Mouse (Mus musculus) mature B cell (primary cell): ENCODE measurements around the gene Cela1.

Experiments used
- in situ Hi-C: fragments of 300-500 bp; cut with MboI; formaldehyde crosslinking; loops from 2 replicates; pipeline ENCODE4 v1.14.3; 2019

Cela1 gene

DNA sequence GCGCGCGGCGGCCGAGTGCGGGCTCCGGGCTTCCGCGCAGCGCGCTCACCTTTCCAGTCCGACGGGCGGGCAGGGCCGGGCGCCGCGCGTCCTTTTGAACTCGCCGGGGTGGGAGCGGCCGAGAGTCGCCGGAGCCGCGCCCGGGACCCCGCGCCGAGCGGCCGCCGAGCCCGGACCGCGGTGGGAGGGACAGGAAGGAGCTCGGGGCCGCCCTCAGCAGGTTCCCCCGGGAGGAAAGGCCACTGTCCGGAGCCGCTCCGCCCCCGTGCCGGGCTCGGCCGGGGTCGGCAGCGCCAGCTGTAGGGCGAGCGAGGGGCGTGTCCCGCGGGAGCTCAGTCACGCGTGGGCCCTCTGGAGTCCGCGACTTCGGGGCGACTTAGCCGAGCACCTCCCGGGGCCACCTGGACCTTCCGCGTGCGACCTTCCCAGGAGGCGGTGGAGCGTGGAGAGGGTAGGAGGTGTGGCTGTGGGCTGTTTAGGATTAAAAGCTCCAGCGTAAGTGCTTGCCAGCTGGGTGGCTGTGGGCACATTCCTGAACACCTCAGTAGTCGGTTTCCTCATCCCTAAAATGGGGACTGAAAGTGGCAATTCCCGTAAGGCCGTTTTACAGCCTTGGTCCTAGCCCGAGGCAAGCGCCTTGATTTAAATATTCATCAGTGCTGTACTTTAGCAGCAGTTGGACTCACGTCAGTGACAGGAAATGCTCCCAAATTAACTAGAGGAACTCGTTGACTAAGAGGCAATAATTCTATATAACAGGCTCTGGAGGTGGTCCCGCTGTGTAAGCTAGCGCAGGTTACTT is 50.8 kb downstream of the Cela1 start, which contains the start of gene Smagp:
Smagp (minus strand) TSS at position 241 of the 802 bp plus-strand sequence.
- in situ Hi-C loops = no loop called here

DNA sequence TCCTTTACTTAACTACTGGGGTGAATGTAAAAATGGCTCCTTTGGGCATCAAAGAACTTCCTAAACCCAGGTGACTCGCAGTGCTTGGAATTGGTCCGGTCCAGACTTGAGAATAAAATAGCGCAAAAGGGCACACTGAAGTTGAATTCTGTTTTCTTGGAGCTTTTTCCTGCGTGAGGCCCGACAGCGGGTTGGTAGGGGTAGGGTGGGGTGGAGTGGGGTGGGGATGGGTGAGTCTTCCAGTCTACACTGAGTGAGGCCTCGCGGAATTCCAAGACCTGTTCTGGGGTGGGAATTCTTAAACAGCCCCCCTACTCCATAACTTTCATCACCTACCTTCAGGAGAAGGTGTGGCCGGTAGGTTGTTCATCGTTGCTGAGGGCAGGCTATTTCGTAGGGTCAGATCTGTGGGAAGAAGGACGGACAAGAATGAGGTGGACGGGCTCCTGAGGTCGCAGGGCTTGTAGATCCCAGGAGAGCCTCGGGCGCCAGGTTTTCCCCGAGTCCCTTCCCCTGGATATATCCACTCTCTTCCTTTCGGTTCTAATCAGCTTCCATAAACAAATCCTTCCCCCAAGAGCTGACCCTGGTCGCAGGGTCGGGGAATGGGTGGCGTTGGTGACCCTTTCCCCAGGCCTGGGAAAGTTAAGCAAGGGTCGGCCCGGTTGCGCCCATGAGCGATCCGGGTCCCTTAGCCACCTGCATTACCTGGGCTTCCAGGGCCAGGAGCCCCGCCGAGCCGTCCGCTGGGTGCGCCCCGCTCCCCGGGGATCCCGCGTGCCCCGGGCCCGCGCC is 51.7 kb downstream of the Cela1 start:
- in situ Hi-C loops = no loop called here

DNA sequence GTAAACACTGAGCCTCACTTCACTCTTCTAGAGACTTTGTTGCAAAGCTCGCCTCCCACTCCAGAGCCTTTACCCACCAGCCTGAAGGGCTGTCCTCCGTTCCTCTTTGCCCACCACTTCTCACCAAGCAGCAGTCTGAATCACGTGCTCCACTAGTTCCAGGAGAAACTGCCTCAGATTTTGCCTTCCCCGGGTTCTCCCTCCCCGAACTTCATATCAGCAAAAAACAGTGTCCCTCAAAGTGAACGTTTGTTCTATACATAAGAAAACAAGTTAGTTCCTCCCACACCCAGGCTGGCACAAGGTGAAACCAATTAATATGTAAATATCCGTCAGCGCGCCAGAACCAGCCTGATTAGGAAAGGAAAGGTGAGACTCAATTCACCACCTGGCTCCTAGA is 52.5 kb downstream of the Cela1 start:
- in situ Hi-C loops = no loop called here

DNA sequence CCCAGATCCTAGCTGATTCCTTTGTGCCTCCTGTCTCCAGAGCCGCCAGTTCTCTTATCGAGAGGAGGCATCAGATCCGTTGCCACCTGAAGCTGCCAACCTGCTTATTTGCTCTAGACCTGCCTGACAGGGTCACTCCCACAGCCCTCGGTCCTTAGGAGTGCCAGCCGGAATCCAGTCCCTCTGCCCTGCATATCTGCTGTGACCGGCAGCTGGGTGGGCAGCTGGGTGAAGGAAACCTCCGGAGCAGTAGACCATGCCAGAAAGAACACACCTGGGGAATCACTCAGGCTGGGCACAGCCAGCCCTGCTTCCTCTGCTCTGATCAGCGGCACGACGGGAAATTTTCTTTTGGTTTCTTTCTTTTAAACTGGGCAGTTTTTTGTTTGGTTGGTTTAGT is 54.4 kb downstream of the Cela1 start:
- in situ Hi-C loops = no loop called here

DNA sequence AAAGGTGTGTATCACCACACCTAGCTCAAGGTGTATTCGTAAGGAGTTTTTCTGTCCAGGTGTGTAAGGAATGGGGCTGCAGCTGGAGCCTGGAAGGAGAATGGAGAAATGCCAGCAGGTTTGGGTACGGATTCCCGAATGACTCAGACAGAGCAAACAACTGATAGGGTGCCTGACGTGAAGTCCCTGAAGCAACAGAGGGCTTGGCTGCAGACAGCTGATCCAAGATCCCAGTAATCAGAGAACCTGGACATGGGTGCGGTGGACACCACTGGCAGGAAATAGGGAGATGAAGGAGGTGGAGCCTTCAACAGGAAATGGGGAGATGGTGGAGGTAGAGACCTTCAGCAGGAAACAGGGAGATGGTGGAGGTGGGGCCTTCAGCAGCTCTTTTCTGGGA is 55.4 kb downstream of the Cela1 start:
- in situ Hi-C loops = no loop called here

DNA sequence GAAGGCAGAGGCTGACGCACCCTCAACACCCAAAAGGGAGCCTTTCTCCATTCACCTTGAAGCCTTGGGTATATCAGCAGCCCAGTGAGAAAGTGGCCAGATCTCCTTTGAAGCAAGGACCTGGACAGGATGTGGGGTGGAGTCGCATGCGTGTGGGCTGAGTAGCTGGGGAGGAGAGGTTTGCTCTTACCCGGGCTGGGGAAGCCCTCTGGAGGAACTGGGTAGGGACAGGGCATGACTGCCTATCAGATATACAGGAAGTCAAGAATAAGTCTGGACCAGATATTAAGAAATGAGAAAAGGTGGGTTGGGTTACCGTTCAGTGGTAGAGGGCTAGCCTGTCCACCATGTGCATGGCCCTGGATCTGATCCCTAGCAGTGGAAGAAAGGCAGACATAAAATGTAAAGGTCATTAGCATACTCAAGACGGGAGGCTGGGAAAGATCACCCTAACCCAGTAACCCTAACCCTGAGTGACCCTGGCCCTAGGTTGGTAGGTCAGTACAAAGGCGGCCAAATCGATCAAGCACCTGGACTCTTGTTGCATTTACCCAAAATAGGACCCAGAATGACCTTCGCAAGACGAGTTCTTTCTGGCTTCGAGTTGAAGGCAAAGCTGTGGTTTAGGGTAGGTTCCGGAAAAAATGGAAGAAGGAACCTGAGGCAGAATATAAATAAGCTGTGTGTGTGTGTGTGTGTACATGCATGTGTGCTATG is 56.1 kb downstream of the Cela1 start:
- in situ Hi-C loops = no loop called here

DNA sequence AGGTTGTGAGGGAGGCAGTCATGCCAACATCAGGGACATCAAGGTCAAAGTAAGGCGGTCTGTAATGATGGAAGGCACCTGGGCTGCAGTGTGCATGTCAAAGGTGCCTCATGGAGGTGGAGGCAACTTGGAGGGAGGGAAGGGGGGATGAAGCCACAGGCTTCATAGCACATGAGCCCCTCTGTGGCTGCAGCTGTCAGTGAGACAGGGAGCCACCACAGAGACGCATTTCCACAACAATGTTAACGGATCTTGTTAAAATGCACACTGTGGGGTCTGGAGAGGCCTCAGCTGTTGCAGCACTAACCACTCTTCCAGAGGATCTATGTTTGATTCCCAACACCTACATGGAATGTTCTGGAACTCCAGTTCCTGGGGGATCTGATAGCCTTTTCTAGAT is 57.6 kb downstream of the Cela1 start:
- in situ Hi-C loops = no loop called here

DNA sequence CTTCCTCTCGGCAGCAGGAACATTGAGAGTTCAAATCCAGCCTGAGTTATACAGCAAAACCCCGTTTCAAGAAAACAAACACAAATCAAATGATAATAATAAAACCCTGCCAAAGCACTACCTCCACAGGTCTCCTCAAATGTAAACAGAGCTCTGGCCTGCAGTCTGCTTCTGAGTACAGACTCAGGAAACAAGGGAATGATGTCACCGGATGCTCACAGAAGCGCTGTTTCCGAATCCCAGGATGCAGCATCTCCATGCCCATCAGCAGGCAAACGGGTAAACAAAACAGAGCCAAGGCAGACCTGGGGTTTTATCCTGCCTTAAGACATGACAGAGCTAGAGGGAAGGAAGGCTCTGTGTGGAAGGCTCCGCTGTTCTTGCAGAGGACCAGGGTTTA is 58.9 kb downstream of the Cela1 start:
- in situ Hi-C loops = no loop called here

DNA sequence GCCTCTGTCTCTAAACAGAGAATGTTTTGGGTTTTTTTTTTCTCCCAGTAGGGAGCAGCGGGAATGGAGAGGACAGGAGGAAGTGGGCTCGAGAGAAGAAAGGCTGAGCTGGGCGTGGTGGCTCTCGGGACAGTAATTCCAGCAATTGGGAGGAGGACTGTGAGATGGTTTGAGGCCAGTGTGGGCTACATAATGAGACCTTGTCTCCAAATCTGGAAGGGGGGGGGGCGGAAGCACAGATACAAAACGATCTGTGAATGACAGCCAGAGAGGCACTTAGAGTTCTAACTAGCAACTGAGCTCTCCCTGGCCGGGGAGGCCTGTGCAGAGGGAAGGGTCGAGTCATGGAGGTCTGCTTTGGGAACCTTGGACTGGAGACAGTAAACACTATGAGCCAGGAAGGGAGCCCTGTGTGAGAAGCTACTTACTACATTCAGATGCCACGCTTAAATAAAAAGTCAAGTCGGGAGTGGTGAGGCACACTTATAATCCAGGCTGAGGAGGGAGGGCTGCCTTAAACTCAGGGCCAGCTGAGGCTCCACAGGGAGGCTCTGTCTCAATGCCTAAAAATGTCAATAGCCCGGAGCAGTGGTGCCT is 59.8 kb downstream of the Cela1 start:
- in situ Hi-C loops = no loop called here

DNA sequence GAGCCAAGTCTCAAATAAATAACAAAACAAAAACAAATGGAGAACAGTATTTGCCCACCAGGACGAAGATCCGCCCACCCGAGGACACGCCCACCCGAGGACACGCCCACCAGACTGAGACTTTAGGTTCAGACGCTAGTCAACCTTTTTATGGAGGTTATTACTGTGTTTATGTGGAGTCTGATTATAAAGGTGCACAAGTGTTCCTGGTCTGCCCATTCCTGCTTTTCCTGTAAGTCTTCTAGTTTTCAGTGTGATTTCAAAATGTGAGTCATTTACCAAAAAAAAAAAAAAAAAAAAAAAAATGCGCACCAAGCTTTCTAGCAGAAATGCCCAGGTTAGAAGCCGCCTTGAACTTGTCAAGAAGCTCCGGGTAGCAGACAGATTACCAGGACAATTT is 60.4 kb downstream of the Cela1 start:
- in situ Hi-C loops = no loop called here

DNA sequence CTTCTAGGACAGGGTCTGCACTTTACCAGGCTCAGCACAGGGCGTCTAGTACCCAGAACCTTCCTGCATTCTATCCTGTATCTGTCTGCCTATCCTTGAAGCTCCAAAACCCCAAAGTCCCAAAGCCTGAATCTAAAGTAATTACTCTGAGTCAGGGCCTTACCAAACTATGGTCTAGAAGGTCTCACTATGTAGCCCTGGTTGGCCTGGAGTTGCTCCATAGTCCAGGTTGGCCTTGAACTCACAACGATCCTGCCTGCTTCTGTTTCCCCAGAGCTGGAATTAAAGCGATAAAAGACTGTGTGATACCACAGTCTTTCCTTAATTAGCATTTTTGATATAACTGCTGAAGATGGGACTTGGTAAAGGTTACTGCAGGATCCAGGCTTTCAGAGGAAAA is 63.3 kb downstream of the Cela1 start:
- in situ Hi-C loops = no loop called here
